Mouse (Mus musculus) neural tube, embryonic 11.5 days (tissue): ENCODE measurements at regions not wholly inside any gene's neighbourhood (a gene's known extent, or its start where the extent isn't known, plus 50 kb on each side); places are given as distances from the start of the nearest gene placed in this dataset.
A peak's percentile ranks its signal among the peaks of the same experiment; 100 is the strongest.

Source experiments
- ATAC-seq: fragments of 200-750 bp; cut with Nextera tagmentation; 2 replicates; pipeline ENCODE4 v1.8.0; 2017; ENCODE audit warnings: moderate number of reproducible peaks, mild to moderate bottlenecking, moderate TSS enrichment, moderate library complexity; ENCODE audit not compliant: insufficient read depth, low FRiP score, low TSS enrichment
- DNase-seq: peaks from one replicate; pipeline ENCODE4 v3.0.0-alpha.2; 2015; ENCODE audit warnings: low spot score
- H3K27ac ChIP-seq: fragments of 300-500 bp; sonication (generic); 2 replicates; pipeline ENCODE4 v1.5.1; 2014; ENCODE audit warnings: low read depth, mild to moderate bottlenecking, low read length
- H3K27me3 ChIP-seq: fragments of 300-500 bp; sonication (generic); 2 replicates; pipeline ENCODE4 v1.6.1; 2014; ENCODE audit warnings: mild to moderate bottlenecking, low read length, mixed read lengths; ENCODE audit not compliant: control insufficient read depth, insufficient read depth
- H3K36me3 ChIP-seq: fragments of 300-500 bp; sonication (generic); 2 replicates; pipeline ENCODE4 v1.6.1; 2014; ENCODE audit warnings: mild to moderate bottlenecking, low read length, moderate library complexity, mixed read lengths; ENCODE audit not compliant: control insufficient read depth, insufficient read depth
- H3K4me1 ChIP-seq: fragments of 300-500 bp; sonication (generic); 2 replicates; pipeline ENCODE4 v1.6.1; 2014; ENCODE audit warnings: low read length, mixed read lengths; ENCODE audit not compliant: control insufficient read depth, insufficient read depth
- H3K4me2 ChIP-seq: fragments of 300-500 bp; sonication (generic); 2 replicates; pipeline ENCODE4 v1.6.1; 2014; ENCODE audit warnings: low read depth, mild to moderate bottlenecking, moderate library complexity
- H3K4me3 ChIP-seq: fragments of 300-500 bp; sonication (generic); 2 replicates; pipeline ENCODE4 v1.5.1; 2014; ENCODE audit warnings: low read depth, low read length
- H3K9ac ChIP-seq: fragments of 300-500 bp; sonication (generic); 2 replicates; pipeline ENCODE4 v1.6.1; 2014; ENCODE audit warnings: mild to moderate bottlenecking, low read length
- H3K9me3 ChIP-seq: fragments of 300-500 bp; sonication (generic); 2 replicates; pipeline ENCODE4 v1.6.1; 2016; ENCODE audit warnings: low read length; ENCODE audit not compliant: control insufficient read depth
- WGBS: fragments of 180-500 bp; shearing (Covaris S2); extraction: QIAGEN DNeasy Blood & Tissue Kit; methylation state at CpG from one replicate; pipeline ENCODE4 v1.1.7; 2014; 5-methylcytosine and 5-hydroxymethylcytosine counted together

GRCm38 (mm10) chr16:76220466-76220865 lies 153.2 kb downstream of the Nrip1 start:
- ATAC-seq (no peak), DNase-seq (no peak)
- WGBS: 78% methylated on average over 3 of the region's 3 CpGs
- Histone ChIP-seq H3K27ac (no peak overlapping the region), H3K9ac (no peak overlapping the region), H3K36me3 (no peaks in the 10 kb centered on the region), H3K9me3 (no peaks in the 10 kb centered on the region), H3K27me3 (no peaks in the 10 kb centered on the region), H3K4me1 (no peaks in the 10 kb centered on the region), H3K4me2 (no peak overlapping the region), H3K4me3 (no peak overlapping the region)

GRCm38 (mm10) chr16:76219233-76219632 lies 154.4 kb downstream of the Nrip1 start:
- ATAC-seq (no peak), DNase-seq (no peak)
- no peaks in the 10 kb centered on the region for H3K36me3 ChIP-seq
- H3K4me3 ChIP-seq: no peak overlapping the region
- H3K27me3 ChIP-seq: no peaks in the 10 kb centered on the region
- H3K4me1 ChIP-seq: no peaks in the 10 kb centered on the region
- H3K4me2 ChIP-seq: no peak overlapping the region
- H3K9me3 ChIP-seq: no peaks in the 10 kb centered on the region
- no peak overlapping the region for H3K27ac ChIP-seq
- H3K9ac ChIP-seq: no peak overlapping the region

- DNase-seq (no peak), ATAC-seq (no peak)
- Histone ChIP-seq H3K27me3 (no peaks in the 10 kb centered on the region), H3K27ac (no peak overlapping the region), H3K9me3 (no peaks in the 10 kb centered on the region), H3K36me3 (no peaks in the 10 kb centered on the region), H3K9ac (no peak overlapping the region), H3K4me2 (no peak overlapping the region), H3K4me1 (no peaks in the 10 kb centered on the region), H3K4me3 (no peak overlapping the region)
- WGBS: 93% methylated on average over 11 of the region's 11 CpGs
Measured at GRCm38 (mm10) chr16:76218310-76219170, 155.1 kb downstream of the Nrip1 start.

DNA sequence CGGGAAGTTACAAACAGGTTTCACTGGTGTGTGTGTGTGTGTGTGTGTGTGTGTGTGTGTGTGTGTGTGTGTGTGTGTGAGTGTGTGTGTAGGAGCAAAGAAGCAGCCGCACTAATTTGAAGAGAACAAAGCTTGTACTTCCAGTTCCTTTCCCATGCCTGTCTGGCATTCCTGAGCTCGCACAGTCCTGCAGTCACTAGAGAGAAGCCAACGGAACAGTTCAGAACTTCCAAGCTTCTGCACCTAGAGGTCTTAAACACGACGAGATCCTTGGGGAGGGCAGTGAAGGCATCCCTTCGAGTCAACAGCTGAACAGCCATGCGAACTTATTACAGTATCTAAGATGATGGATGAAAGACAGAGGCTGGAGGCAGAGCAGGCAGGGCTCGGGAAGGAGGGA lies 157.4 kb downstream of the Nrip1 start:
- ATAC-seq: no peak
- no peak overlapping the region for H3K4me2 ChIP-seq
- H3K9me3 ChIP-seq: no peaks in the 10 kb centered on the region
- H3K4me3 ChIP-seq: no peak overlapping the region
- H3K4me1 ChIP-seq: no peaks in the 10 kb centered on the region
- no peak overlapping the region for H3K9ac ChIP-seq
- H3K27me3 ChIP-seq: no peaks in the 10 kb centered on the region
- no peak for DNase-seq
- H3K36me3 ChIP-seq: no peaks in the 10 kb centered on the region
- no peak overlapping the region for H3K27ac ChIP-seq
- WGBS: 61% methylated on average over 8 of the region's 9 CpGs

GRCm38 (mm10) chr16:76215558-76215957 lies 158.1 kb downstream of the Nrip1 start:
- H3K4me1 ChIP-seq: no peaks in the 10 kb centered on the region
- no peak overlapping the region for H3K4me2 ChIP-seq
- H3K27ac ChIP-seq: no peak overlapping the region
- ATAC-seq (no peak), DNase-seq (no peak)
- WGBS: 84% methylated on average over 5 of the region's 5 CpGs
- no peaks in the 10 kb centered on the region for H3K9me3 ChIP-seq
- H3K36me3 ChIP-seq: no peaks in the 10 kb centered on the region
- H3K4me3 ChIP-seq: no peak overlapping the region
- H3K27me3 ChIP-seq: no peaks in the 10 kb centered on the region
- H3K9ac ChIP-seq: no peak overlapping the region

DNA sequence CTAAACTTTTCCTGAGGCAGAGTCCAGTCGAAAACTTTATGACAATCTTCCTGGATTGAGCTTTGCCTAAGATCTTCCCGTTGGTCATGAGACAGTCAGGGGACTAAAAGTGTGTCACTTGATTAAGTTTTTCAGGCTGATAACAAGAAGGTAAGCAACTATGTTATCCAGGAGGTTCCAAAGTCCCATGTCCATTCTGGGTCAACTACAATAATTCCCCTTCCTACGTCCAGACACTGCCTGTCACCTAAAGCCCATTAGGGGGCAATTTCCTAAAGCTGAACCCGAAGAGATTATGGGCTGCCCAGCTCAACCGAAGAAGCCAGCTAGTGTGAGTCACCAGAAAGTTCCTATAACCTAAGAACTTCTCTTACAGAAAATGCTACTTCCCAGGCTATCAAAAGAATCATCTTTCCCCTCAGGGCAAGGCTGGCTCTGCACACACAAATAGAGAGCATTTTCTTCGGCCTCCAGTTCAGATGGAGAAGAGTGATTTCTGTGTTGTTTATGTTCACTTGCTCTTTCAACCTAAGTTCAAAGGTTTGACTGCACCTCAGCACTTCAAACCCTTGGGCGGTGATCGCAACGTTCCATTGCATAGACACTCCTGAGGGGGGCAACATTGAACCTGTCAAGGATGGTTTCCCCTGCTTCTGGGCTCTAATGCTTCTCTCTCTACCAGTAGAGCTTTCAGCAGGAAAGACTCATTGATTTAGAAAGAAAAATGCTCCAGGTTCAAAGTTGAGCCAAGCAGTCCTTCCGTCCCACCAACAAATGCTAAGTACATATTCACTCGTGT lies 171.7 kb downstream of the Nrip1 start:
- H3K27me3 ChIP-seq: no peaks in the 10 kb centered on the region
- no peaks in the 10 kb centered on the region for H3K9me3 ChIP-seq
- no peaks in the 10 kb centered on the region for H3K4me1 ChIP-seq
- H3K9ac ChIP-seq: no peak overlapping the region
- WGBS: 57% methylated on average over 11 of the region's 11 CpGs
- H3K4me3 ChIP-seq: no peak overlapping the region
- H3K36me3 ChIP-seq: no peaks in the 10 kb centered on the region
- DNase-seq (no peak), ATAC-seq (no peak)
- H3K4me2 ChIP-seq: no peak overlapping the region
- no peak overlapping the region for H3K27ac ChIP-seq

GRCm38 (mm10) chr16:76200801-76201728 lies 172.6 kb downstream of the Nrip1 start:
- no peaks in the 10 kb centered on the region for H3K36me3 ChIP-seq
- H3K4me3 ChIP-seq: no peak overlapping the region
- no peak overlapping the region for H3K4me2 ChIP-seq
- 79% methylated on average over 9 of the region's 9 CpGs for WGBS
- no peaks in the 10 kb centered on the region for H3K9me3 ChIP-seq
- H3K9ac ChIP-seq: no peak overlapping the region
- H3K27ac ChIP-seq: no peak overlapping the region
- H3K4me1 ChIP-seq: no peaks in the 10 kb centered on the region
- DNase-seq (no peak), ATAC-seq (no peak)
- no peaks in the 10 kb centered on the region for H3K27me3 ChIP-seq

GRCm38 (mm10) chr16:76200268-76200667 lies 173.4 kb downstream of the Nrip1 start:
- H3K36me3 ChIP-seq: no peaks in the 10 kb centered on the region
- no peak overlapping the region for H3K4me2 ChIP-seq
- no peak overlapping the region for H3K4me3 ChIP-seq
- no peak overlapping the region for H3K9ac ChIP-seq
- 78% methylated on average over 3 of the region's 3 CpGs for WGBS
- H3K27me3 ChIP-seq: no peaks in the 10 kb centered on the region
- H3K27ac ChIP-seq: no peak overlapping the region
- DNase-seq (peak; percentile 50), ATAC-seq (peak; percentile 27; the same call in 1 of the 2 replicates)
- no peaks in the 10 kb centered on the region for H3K4me1 ChIP-seq
- no peaks in the 10 kb centered on the region for H3K9me3 ChIP-seq
